Mouse (Mus musculus): ENCODE measurements at regions not wholly inside any gene's neighbourhood (a gene's known extent, or its start where the extent isn't known, plus 50 kb on each side); places are given as distances from the start of the nearest gene placed in this dataset.

GRCm38 (mm10) chr12:114148779-114149178 is 605.1 kb downstream of the Adam6a start:
- TF ChIP-seq CTCF (IDR thresholded peaks at IDR 0.05; ENCODE audit: low read depth), result no peak
- no peak for TF ChIP-seq EP300 (IDR thresholded peaks at IDR 0.05; ENCODE audit: low read depth)

All from liver, embryonic 14.5 days (tissue).